Mouse (Mus musculus) testis, adult 2 months (tissue): ENCODE measurements around the gene Gm29133. TPM values are rescaled to one million over a fixed set of nuclear protein-coding genes. Genes with fewer than 3 reads are reported as not detected.

ENCODE experiments used
- H3K27ac ChIP-seq: fragments of 200-500 bp; 2 replicates; pipeline ENCODE4 v1.5.1; 2012; ENCODE audit warnings: low read depth, low read length; ENCODE audit not compliant: control insufficient read depth, insufficient read depth
- H3K27me3 ChIP-seq: fragments of 200-500 bp; 2 replicates; pipeline ENCODE4 v1.6.1; 2012; ENCODE audit warnings: mild to moderate bottlenecking, low read length, moderate library complexity; ENCODE audit not compliant: control insufficient read depth, insufficient read depth
- H3K36me3 ChIP-seq: fragments of 200-500 bp; 2 replicates; pipeline ENCODE4 v1.6.1; 2012; ENCODE audit warnings: mild to moderate bottlenecking, low read length; ENCODE audit not compliant: control insufficient read depth, insufficient read depth
- H3K4me1 ChIP-seq: fragments of 200-500 bp; 2 replicates; pipeline ENCODE4 v1.6.1; 2012; ENCODE audit warnings: low read length; ENCODE audit not compliant: control insufficient read depth, insufficient read depth
- H3K4me3 ChIP-seq: fragments of 200-500 bp; 2 replicates; pipeline ENCODE4 v1.5.1; 2012; ENCODE audit warnings: low read depth, mild to moderate bottlenecking, low read length, moderate library complexity, mixed read lengths; ENCODE audit not compliant: control insufficient read depth
- CTCF ChIP-seq: fragments of 200-500 bp; IDR thresholded peaks from 2 replicates; pipeline ENCODE4 v1.5.1; 2012; ENCODE audit warnings: low read depth, mild to moderate bottlenecking, inconsistent platforms, low read length, moderate library complexity; ENCODE audit not compliant: control insufficient read depth, insufficient read depth, insufficient replicate concordance
- POLR2A ChIP-seq: fragments of 200-500 bp; IDR thresholded peaks from 2 replicates; pipeline ENCODE4 v1.6.1; 2012; ENCODE audit warnings: low read depth, mild to moderate bottlenecking, inconsistent platforms, low read length, moderate library complexity; ENCODE audit not compliant: control insufficient read depth
- polyA plus RNA-seq: library from polyadenylated mRNA; depleted of rRNA; stranded (reverse); fragments of >200 nt; gene quantifications from 2 replicates; pipeline ENCODE4 v1.2.3, GENCODE M21; 2012; rRNA removed

Gm29133 gene
- polyA plus RNA-seq, 1 experiment, result not detected

- Histone ChIP-seq H3K27me3 (no peaks in the 10 kb centered on the region), H3K36me3 (no peaks in the 10 kb centered on the region), H3K27ac (no peak overlapping the region), H3K4me1 (no peaks in the 10 kb centered on the region), H3K4me3 (no peak overlapping the region)
- TF ChIP-seq POLR2A (no peak), CTCF (no peak)
Measured at GRCm38 (mm10) chr3:75835286-75835967, 87.4 kb downstream of the Gm29133 start.

Other genes with a start within 250 kb of the Gm29133 start
- 8.1 and 11.5 TPM in 2 replicates for gene Pdcd10, start 191.3 kb upstream of the Gm29133 start, polyA plus RNA-seq
- 0.93 and 1.8 TPM in 2 replicates for gene Serpini1, start 190.7 kb upstream of the Gm29133 start, polyA plus RNA-seq
- gene Golim4, start 208.8 kb downstream of the Gm29133 start, polyA plus RNA-seq, result 1.5 and 2.2 TPM in 2 replicates